Mouse (Mus musculus) adrenal gland, postnatal 4 days (tissue): ENCODE measurements around the gene Tmem185b. TPM values are rescaled to one million over a fixed set of nuclear protein-coding genes. Genes with fewer than 3 reads are reported as not detected.

Experiments
- DNase-seq, 2 experiments: peaks; one replicate each; pipeline ENCODE4 v3.0.0; 2021 to 2022; ENCODE audit warnings: low spot score in 2 of 2, mixed read lengths in 2 of 2
- total RNA-seq, 2 experiments: library from RNA; stranded (reverse); gene quantifications; 2 replicates each; pipeline ENCODE4 v1.2.3; 2021

Tmem185b gene
- total RNA-seq, 2 experiments from 2014 or later: 20.3 to 21.3 TPM

DNA sequence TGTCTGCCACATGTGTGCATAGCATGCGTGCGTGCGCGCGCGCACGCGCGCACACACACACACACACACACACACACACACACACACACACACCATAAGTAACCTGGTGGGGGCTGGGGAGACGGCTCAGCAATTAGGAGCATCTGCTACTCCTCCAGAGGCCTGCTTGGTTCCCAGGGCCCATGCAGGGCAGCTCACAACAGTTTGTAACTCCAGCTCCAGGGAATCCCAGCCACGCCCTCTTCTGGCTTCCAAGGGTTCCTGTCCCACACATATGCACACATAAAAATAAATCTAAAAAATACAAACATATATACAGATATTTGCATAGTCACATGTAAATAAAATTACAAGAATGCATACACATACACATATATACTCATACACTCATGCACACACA is 23.2 kb upstream of the Tmem185b start:
- no peak for DNase-seq

DNA sequence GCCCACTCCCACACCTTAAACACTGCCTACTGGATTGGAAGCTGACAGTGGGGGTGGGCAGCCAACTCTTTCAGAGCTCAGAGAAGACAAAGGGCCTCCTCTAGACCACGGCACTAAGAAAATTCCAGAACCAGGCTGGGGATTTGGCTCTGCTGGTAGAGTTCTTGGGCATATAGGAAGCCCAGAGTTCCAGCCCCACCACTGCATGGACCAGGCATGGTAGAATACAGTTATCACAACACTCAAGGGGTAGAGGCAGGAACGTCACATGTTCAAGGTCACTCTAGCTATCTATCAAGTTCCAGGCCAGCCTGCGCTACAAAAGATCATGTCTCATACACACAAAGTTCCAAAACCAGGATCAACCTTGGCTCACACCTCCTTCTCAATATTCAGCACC is 22.8 kb upstream of the Tmem185b start:
- no peak for DNase-seq

DNA sequence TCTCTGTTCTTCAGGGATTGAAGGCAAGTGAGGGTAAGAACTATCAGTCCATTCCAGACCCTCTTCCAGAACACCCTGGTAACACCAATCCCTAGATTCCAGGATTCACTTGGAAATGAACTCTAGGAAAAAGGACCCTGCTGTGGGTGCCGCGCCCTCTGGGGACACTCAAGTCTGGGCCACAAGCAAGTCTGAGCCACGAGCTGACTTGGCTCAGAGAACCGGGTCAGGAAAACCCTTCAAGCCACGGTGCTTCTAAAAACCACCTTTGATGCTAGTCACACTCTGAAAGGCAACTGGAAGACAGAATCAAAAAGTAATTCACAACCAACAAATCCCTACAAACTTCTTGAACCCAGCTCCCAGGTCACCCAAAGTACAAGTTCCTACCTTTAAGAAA is 22.2 kb upstream of the Tmem185b start:
- no peak for DNase-seq

DNA sequence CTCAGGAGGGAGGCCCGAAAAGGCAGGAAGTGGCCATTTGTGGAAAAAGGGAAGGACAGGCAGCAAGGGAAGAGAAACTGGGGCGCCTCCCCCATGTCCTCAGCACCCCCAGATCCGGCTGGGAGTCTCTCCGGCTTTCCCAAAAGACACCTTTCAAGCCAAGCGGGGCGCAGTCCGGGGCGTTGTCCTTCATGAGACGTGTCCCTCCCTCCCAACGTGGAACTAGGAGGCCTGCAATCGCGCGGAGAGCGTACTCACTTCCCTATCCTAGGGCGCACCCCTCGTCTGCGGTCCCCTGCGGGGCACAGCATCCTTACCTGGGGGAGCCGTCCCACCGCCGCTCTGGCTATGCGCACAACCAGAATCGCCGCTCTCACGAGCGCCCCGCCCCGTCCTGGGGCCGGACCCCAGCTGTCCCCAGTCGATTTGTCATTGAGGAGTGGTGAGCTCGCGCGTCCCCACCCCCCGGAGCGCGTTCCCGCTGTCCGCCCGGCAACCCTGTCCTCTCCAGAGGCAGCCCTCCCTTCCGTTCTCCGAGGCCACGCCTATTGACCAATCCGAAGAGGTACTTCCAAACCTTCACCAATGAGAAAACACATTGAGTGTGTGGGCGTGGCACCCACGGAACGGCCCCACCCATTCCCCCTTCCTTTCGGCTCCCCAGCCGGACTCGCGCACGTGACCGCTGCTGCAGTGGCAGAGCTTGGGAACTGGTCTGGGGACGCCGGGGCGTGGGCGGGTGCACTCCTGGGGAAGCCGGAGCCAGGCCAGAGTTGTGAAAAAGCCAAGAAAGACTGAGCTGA is 21.5 kb upstream of the Tmem185b start, which contains the start of gene Ralb:
Gene Ralb (minus strand): TSS at position 535 of the 803 bp plus-strand sequence.
- DNase-seq: peak; percentile 86 to 93

DNA sequence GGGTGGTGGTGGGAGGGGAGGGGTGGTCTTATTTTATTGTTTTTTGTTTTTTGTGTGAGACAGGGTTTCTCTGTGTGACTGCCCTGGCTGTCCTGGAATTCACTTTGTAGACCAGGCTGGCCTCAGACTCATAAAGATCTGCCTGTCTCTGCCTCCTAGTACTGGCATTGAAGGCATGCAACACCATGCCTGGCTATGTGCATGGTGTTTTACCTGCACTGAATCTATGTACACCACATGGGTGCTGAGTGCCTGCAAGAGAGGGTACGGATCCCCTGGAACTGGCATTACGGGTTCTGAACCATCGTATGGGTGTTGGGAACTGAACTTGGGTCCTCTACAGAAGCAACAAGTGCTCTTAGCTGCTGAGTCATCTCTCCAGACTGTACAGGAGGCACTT is 20.0 kb upstream of the Tmem185b start:
- no peak for DNase-seq

DNA sequence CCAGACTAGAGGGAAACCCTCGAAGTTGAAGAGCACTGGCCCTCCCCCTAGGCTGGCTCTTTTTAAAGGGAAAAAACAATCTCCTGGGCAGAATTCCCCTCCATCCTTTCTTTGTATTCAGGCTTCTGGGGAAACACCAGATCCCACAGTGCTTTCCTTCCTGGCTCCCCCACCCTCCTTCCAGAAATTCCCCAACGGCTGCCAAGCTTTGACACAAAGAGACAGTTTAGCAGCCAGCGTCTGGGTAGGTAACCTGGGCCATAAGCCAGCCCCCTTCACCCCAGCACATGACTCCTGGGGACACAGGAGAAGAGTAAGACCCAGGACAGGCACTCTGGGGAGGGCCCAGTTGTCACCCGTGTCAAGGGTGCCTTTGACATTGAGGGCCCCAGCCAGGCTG is 17.4 kb upstream of the Tmem185b start:
- DNase-seq: no peak

DNA sequence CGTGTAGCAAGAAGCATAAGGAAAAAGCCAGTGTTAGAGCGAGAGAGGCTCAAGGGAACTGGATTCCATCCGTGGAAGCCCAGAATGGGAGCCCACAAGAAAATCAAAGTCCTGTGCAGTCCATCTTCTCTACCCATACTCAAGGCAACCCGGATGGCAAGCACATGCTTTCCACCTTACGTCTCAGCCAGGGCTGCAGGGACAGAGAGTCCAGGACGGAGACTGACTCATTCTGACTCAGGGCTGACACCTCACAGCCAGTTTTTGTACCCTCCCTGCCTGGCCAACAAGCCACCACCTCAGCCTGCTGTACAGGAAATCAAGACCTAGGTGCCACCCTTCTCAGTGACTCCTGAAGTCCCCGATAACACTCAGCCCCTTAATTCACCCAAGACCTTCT is 16.5 kb upstream of the Tmem185b start:
- no peak for DNase-seq

DNA sequence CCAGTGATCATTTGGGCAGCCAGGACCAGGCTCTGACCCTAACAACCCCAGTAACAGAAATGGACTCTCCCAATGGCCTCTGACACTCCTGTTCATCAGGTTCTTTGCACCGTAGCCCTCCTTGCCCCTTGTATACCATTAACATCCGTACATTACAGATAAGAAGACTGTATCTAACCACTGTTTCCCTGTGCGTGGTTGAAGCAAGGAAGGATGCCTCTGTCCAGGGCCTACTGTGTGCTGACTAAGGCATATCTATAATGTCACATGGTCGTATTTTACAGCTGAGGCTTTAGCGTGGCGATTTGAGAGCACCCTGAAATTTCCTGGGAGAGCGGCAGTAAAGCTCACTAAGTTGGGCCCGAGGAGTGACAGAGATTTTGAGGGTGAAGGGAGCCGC is 15.6 kb upstream of the Tmem185b start:
- no peak for DNase-seq

DNA sequence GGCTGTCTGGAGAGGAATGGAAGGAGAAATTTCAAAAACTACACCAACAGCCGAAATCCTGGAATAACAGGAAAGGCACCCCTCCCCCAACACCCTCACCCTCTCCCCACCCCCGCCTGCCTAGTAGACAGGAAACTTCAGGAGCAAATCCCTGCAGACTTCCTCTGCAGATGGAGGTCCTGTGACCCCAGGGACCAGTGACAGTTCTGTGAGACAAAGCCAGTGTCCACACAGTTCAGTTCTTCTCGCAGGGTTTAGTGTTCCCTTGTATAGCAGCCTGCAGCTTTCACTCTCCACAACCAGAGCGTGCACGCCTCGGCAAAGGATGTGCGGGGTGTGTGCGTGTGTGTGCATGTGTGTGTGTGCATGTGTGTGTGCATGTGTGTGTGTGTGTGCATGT is 15.1 kb upstream of the Tmem185b start:
- no peak for DNase-seq

DNA sequence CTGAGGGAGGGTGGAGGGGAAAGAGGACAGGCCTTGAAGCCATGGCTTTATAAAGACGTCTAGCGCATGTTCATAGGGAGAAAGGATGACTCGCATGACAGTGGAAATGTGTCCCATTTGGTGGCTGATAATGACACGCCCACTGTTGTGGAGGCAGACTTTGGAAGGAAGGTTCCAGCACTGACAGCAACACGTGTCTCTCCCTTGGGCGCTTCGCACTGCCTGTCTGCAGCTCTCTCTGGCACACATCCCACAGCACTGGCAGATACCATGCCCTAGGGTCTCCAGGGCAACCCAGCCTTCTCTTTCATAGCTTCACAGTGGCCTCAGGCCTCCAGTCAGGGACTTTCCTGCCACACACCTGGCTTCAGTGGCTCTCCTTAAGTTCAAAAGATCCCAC is 7.9 kb upstream of the Tmem185b start:
- no peak for DNase-seq

DNA sequence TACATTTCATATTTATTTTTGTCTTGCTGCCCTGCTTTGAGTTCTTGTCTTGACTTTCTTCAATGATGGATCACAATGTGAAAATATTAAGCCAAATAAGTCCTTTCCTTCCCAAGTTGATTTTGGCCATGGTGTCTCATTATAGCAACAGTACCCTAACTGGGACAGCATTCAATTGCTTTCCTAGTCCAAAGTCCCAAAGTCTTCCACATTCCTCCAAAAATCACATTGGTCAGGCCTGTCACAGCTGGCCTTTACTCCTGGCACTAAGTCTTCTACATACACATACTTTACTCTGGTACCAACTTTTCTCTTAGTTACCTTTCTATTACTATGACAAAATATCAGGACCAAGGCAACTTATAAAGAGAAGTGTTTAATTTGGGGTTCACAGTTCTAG is 7.2 kb upstream of the Tmem185b start:
- no peak for DNase-seq

DNA sequence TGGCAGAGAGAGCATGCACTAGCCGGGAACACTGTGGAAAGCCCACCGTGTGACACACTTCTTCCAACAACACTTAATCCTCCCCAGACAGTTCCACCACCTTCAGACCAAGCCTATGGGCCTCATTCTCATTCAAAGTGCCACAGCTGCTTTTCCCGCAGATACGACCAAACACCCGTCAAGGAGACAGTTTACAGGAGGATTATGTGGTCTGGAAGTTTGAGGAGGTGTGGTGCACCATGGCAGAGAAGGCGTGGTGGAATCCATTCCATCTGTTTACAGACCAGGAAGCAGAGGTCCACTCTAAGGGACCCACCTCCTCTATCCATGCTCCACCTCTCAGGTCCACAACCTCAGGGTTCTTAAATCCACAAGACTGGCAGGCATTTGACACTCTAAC is 6.7 kb upstream of the Tmem185b start:
- no peak for DNase-seq

DNA sequence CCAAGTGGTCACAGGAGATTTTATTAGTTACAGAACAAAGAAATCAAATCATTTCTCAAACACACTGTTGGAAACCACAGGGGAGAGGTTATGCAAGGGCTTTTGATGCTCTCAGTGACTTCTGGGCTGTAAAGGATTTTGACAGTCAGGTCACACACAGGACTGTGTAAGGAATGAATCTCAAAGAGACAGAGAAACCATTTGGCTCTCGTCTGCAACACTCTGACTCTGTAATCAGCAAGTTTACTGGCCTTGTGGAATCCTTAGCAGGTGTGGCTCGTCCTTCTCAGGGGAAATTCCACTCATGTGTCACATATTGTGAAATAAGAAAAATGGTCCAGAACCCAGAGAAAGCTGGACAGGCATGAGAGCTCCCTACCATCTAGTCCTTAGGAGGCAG is 4.9 kb upstream of the Tmem185b start:
- no peak for DNase-seq

DNA sequence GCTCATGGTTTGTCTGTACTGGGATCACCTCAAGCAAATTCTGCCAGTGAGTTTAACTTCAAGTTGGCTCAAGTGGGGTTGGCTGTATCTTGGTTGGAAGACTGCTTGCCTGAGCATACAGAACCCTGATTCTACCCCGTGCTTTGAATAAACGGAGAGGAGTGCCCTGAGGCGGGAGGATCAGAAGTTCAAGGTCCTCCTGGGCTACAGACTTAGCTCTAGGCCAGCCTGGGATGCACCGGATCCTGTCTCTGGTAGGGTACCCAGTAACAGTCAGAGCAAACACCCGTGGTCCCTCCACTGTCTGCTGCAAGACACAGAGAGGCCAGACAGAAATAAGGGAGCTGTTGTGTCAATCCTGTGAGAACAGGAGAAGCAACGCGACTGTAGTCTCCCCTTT is 4.3 kb upstream of the Tmem185b start:
- DNase-seq: no peak

DNA sequence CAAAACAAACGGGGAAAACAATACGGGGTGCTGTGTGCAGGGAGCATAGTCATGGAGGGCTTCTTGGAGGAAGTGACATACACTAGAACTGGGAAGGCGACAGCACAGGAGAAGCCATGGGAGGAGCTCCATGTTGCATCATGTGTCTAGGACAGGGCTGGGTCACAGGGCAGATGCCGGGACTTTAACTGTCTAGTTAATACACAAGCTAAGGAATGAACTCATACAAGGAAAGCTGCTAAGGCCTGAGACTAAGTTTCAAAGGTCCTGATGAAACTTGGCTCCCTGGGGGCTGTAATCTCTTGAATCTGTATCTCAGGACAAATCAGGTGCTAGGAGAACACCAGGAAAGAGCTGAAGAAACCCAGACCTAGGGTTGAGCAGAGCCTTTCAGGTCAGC is 3.2 kb upstream of the Tmem185b start:
- DNase-seq: no peak

DNA sequence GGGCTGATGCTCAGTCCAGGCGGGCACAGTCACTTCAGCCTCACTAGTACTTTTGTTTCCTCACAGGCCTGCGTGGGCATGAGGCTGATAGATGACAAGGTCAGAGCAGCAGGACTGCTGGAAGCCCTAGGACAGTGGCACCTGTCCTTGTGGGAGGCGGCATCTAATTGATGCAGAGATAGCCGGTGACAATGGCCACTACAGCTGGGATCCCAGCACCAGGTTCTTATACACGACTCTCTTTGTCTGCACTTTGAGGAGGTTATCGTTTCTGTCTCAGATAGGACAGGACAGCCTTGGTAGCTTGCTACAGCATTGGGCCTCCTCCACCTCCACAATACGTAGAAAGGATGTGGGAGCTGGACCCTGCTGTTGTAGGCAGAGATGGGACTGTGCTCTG is 2.6 kb upstream of the Tmem185b start:
- no peak for DNase-seq

DNA sequence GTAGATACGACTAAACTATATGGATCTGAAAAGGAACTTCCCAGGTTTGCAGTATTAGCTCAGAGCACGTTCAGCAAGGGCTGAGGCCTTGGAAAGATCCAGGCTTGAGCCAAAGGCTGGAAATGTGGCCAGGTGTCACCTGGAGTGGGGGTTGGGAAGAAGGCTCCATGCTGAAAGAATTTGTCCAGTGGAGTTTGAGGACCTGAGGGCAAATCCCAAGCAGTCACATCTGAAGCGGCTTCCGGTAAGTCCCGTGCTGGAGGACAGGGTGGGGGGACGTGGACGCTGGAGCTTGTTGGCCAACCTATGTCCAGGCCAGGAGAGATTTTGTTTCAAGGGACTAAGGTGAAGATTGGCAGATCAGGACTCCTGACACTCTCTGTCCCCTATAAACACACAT is 2.1 kb upstream of the Tmem185b start:
- DNase-seq: no peak

DNA sequence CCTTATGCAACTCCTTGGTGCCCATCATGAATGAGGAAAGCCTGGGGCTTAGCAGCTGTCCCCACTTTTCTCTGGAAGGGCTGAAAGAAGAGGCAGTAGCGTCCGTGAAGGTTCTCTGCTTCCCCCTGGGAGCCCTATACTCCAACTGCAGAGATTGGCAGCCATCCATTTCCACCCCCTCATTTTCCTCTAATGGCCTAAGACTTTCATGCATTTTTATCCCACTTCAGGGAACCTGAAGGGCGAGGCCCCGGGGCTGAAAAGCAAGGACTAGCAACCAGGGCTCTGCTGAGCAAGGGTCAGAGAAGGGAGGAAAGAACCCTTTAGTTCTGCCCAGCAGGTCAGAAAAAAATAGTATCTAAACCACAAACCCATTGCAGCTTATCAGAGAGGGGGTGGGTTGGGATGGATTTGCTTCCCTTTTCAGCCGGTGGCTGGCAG is 936 bp upstream of the Tmem185b start:
- DNase-seq: no peak

DNA sequence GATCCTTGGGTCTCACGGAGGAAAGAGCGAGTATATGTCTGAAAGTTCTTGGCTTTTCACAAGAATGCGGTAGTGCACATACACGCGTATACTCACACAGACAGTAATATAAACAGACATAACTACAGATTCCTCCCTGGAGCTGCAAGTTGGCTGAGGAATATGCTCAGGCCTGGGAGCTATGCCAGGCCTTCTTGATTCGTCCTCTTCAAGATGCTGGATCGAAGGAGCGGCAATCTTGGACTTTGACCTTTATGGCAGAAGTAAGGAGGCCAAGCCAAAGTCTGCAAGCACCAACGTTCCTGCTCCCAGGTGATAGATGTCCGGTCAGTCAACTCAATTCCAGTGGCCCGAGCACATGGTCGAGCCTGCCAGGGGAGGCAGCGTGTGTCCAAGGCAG is 5.0 kb downstream of the Tmem185b start:
- DNase-seq: no peak

DNA sequence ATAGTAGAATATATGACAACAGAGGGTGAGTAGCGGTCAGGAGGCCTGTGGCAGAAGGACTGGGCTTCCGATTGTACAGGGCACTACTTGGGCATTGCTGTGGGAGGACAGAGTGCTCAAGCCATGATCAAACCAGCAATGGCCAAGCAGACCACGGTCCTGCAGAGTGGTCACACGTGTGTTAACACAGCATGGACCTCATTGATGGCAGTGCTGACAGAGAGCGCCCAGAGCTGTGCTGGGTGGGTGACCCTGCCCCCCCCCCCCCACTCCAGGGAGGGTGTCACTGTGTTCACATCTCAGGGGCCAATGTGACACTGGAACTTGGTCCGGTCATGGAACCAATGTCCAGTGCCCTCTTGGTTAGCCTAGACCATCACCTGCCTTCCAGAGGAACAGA is 6.2 kb downstream of the Tmem185b start:
- no peak for DNase-seq

DNA sequence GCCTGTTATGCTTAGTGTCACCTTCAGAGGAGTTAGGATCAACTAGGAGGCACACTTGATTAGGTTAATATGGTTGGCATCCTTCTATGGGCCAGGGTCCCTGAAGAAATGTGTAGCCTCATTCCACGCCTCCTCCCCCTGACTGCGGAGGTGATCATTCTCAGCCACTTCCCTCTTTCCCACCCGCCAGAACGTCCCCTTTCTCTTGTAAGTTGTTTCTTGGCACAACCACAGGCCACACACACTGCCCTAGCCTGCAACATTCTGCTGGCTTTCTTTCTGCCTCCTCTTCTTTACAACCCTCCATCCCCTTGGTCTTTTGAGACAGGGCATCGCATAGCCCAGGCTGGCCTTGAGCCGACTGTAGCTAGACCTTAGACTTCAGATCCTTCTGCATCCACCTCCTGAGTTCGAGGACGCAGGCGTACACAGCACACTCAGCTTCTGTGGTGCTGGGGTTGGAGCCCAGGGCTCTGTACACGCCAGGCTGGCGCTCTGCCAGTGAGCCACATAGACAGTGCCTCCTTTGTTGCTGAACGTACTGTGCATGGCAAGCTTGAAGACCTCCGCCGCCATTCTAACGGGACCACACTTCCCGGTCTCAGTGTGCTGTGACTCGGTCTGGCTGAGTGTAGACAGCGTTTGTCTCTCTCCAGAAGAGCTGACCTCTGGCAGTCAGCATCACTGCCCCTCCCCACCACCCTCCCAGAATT is 7.3 kb downstream of the Tmem185b start:
- DNase-seq: no peak

DNA sequence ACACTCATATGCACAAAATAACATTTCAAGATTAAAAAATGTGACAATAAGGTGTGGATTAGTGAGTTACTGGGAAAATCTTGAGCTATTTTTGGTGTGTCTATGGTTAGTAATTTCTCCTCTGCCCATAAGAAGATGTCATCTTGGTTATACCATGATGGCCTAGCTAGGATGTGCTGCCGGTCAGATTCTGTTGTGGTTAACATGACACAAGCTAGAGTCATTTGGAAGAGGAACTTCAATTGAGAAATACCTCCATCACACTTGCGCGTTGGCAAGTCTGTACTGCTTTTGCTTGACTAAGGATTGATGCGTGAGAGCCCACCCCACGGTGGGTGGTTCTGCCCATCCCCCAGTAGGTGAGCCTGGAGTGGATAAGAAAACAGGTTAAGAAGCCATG is 8.4 kb downstream of the Tmem185b start:
- DNase-seq: no peak

DNA sequence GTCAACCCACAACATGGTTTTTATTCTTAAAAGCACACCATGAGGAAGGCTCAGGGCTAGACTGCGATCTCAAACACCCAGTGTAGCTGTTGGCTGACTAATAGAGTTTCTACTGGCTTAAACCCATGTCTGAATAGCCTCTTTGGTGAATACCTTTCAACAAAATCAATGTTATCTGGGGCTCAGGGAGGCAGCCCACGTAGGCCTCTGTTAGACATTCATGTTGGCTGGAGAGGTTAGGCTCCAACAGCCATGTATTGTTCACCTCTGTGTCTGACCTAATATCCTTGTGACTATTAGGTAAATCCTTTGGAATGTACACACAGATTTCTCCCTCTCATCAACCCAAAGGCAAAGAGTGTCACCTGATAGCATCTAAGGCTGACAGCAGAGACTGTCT is 10.2 kb downstream of the Tmem185b start:
- no peak for DNase-seq
